Mouse (Mus musculus): ENCODE data around the gene R3hdm2. TPM values are rescaled to one million over a fixed set of nuclear protein-coding genes. Genes with fewer than 3 reads are reported as not detected.

R3hdm2 gene
- total RNA-seq, 2 experiments from 2014 or later = 38.5 to 46.8 TPM

- ATAC-seq (replicated peaks; ENCODE audit: low FRiP score, low TSS enrichment, poor library complexity, severe bottlenecking) = peak; percentile 30; the same call in 1 of the 2 replicates
These were observed 101.0 kb downstream of the R3hdm2 start for GRCm38 (mm10) chr10:127480833-127481813.

GRCm38 (mm10) chr10:127485235-127485634, 105.1 kb downstream of the R3hdm2 start:
- no peak for ATAC-seq (replicated peaks; ENCODE audit: low FRiP score, low TSS enrichment, poor library complexity, severe bottlenecking)

- no peak for ATAC-seq (replicated peaks; ENCODE audit: low FRiP score, low TSS enrichment, poor library complexity, severe bottlenecking)
These were observed 108.7 kb downstream of the R3hdm2 start for GRCm38 (mm10) chr10:127488856-127489255.

- ATAC-seq (replicated peaks; ENCODE audit: low FRiP score, low TSS enrichment, poor library complexity, severe bottlenecking) = no peak
These were observed 110.3 kb downstream of the R3hdm2 start for GRCm38 (mm10) chr10:127490160-127491127.

GRCm38 (mm10) chr10:127491128-127491512, 111.0 kb downstream of the R3hdm2 start:
- no peak for ATAC-seq (replicated peaks; ENCODE audit: low FRiP score, low TSS enrichment, poor library complexity, severe bottlenecking)

- no peak for ATAC-seq (replicated peaks; ENCODE audit: low FRiP score, low TSS enrichment, poor library complexity, severe bottlenecking)
These were observed 112.0 kb downstream of the R3hdm2 start for GRCm38 (mm10) chr10:127492118-127492517.

GRCm38 (mm10) chr10:127496156-127496555, 116.0 kb downstream of the R3hdm2 start:
- no peak for ATAC-seq (replicated peaks; ENCODE audit: low FRiP score, low TSS enrichment, poor library complexity, severe bottlenecking)

- ATAC-seq (replicated peaks; ENCODE audit: low FRiP score, low TSS enrichment, poor library complexity, severe bottlenecking) = no peak
These were observed 119.4 kb downstream of the R3hdm2 start for GRCm38 (mm10) chr10:127499516-127499915.

- ATAC-seq (replicated peaks; ENCODE audit: low FRiP score, low TSS enrichment, poor library complexity, severe bottlenecking) = no peak
These were observed 119.9 kb downstream of the R3hdm2 start for GRCm38 (mm10) chr10:127500042-127500441.

- ATAC-seq (replicated peaks; ENCODE audit: low FRiP score, low TSS enrichment, poor library complexity, severe bottlenecking) = no peak
These were observed 121.1 kb downstream of the R3hdm2 start, which contains the start of gene Stac3 for GRCm38 (mm10) chr10:127500894-127501893. Gene Stac3, plus strand, starts transcription at chr10:127501686.

GRCm38 (mm10) chr10:127508239-127508638, 128.1 kb downstream of the R3hdm2 start:
- ATAC-seq (replicated peaks; ENCODE audit: low FRiP score, low TSS enrichment, poor library complexity, severe bottlenecking) = peak; percentile 48

- peak; percentile 35; the same call in 1 of the 2 replicates for ATAC-seq (replicated peaks; ENCODE audit: low FRiP score, low TSS enrichment, poor library complexity, severe bottlenecking)
These were observed 129.1 kb downstream of the R3hdm2 start for GRCm38 (mm10) chr10:127509051-127509836.

- ATAC-seq (replicated peaks; ENCODE audit: low FRiP score, low TSS enrichment, poor library complexity, severe bottlenecking) = no peak
These were observed 129.9 kb downstream of the R3hdm2 start for GRCm38 (mm10) chr10:127509837-127510701.

- no peak for ATAC-seq (replicated peaks; ENCODE audit: low FRiP score, low TSS enrichment, poor library complexity, severe bottlenecking)
These were observed 130.9 kb downstream of the R3hdm2 start for GRCm38 (mm10) chr10:127510895-127511617.

GRCm38 (mm10) chr10:127511634-127512306, 131.6 kb downstream of the R3hdm2 start:
- ATAC-seq (replicated peaks; ENCODE audit: low FRiP score, low TSS enrichment, poor library complexity, severe bottlenecking) = no peak

- no peak for ATAC-seq (replicated peaks; ENCODE audit: low FRiP score, low TSS enrichment, poor library complexity, severe bottlenecking)
These were observed 132.2 kb downstream of the R3hdm2 start for GRCm38 (mm10) chr10:127512307-127512666.
